Mouse (Mus musculus): ENCODE measurements around the gene Zfp791. TPM values are rescaled to one million over a fixed set of nuclear protein-coding genes. Genes with fewer than 3 reads are reported as not detected.
"Not testable (repeated sequence)": the region's sequence is repeated elsewhere in the genome, so short reads cannot be mapped to it uniquely, and the experiment has no call there.

Zfp791 gene
- 3.1 and 3.4 TPM in 2 replicates for polyA plus RNA-seq (2015; fragmentation: Nextera tagmentation; extraction: Ambion mirVana)

- Histone ChIP-seq H3K4me2 (no peak within 1 kb of the TSS), H3K27me3 (0 out of 2 replicates have a peak, but pooled peaks cover 2% of the 10 kb centered on the region), H3K4me1 (replicated peaks) (peaks cover 7% of the 10 kb centered on the region), H3K9ac (no peak within 1 kb of the TSS), H3K9me3 (no peaks in the 10 kb centered on the region), H3K4me3 (no peak within 1 kb of the TSS), H3K36me3 (no peaks in the 10 kb centered on the region), H3K27ac (no peak within 1 kb of the TSS)
- WGBS = 86% methylated on average over 3 of the region's 3 CpGs
- ATAC-seq (ENCODE audit: low FRiP score) = no peak
Measured at GRCm38 (mm10) chr8:85122995-85123394, at the start of gene Zfp791. Zfp791 (minus strand) TSS chr8:85123095.

GRCm38 (mm10) chr8:85171291-85171690 lies 48.4 kb upstream of the Zfp791 start:
- Histone ChIP-seq H3K36me3 (no peaks in the 10 kb centered on the region), H3K4me1 (replicated peaks) (no peaks in the 10 kb centered on the region), H3K9me3 (peaks cover 2% of the 10 kb centered on the region; the same call in 1 of the 2 replicates), H3K27me3 (no peaks in the 10 kb centered on the region), H3K27ac (no peak overlapping the region), H3K4me2 (no peak overlapping the region), H3K4me3 (no peak overlapping the region), H3K9ac (no peak overlapping the region)
- ATAC-seq (ENCODE audit: low FRiP score) = no peak
- 30% methylated on average over 14 of the region's 14 CpGs for WGBS

- Histone ChIP-seq H3K4me1 (replicated peaks) (no peaks in the 10 kb centered on the region), H3K27me3 (no peaks in the 10 kb centered on the region), H3K9ac (no peak within 1 kb of the TSS), H3K9me3 (peaks cover 39% of the 10 kb centered on the region), H3K4me2 (no peak within 1 kb of the TSS), H3K27ac (no peak within 1 kb of the TSS), H3K4me3 (no peak within 1 kb of the TSS), H3K36me3 (no peaks in the 10 kb centered on the region)
- no peak for ATAC-seq (ENCODE audit: low FRiP score)
- WGBS = 94% methylated on average over 3 of the region's 3 CpGs
Measured at GRCm38 (mm10) chr8:85151624-85152023, 28.7 kb upstream of the Zfp791 start, which contains the start of gene Cks1brt. Cks1brt (plus strand) TSS chr8:85151924.

GRCm38 (mm10) chr8:85142516-85142915 lies 19.6 kb upstream of the Zfp791 start:
- Histone ChIP-seq H3K36me3 (no peaks in the 10 kb centered on the region), H3K27me3 (no peaks in the 10 kb centered on the region), H3K9ac (no peak overlapping the region), H3K9me3 (peaks cover 10% of the 10 kb centered on the region; the same call in 1 of the 2 replicates), H3K4me1 (replicated peaks) (no peaks in the 10 kb centered on the region), H3K27ac (no peak overlapping the region), H3K4me3 (no peak overlapping the region), H3K4me2 (no peak overlapping the region)
- 95% methylated on average over 4 of the region's 4 CpGs for WGBS
- ATAC-seq (ENCODE audit: low FRiP score) = no peak

GRCm38 (mm10) chr8:85135690-85136089 lies 12.8 kb upstream of the Zfp791 start:
- H3K27me3 ChIP-seq = peaks cover 11% of the 10 kb centered on the region
- not testable (repeated sequence) for H3K36me3 ChIP-seq; H3K4me2 ChIP-seq; H3K9ac ChIP-seq; ATAC-seq (ENCODE audit: low FRiP score); H3K9me3 ChIP-seq; H3K4me1 ChIP-seq (replicated peaks); H3K27ac ChIP-seq; H3K4me3 ChIP-seq
- 94% methylated on average over 2 of the region's 2 CpGs for WGBS

- H3K36me3 ChIP-seq = no peaks in the 10 kb centered on the region
Measured at GRCm38 (mm10) chr8:85132335-85132734, 9.4 kb upstream of the Zfp791 start.

GRCm38 (mm10) chr8:85123691-85124090 lies 796 bp upstream of the Zfp791 start:
- H3K4me1 ChIP-seq (replicated peaks) = peaks cover 5% of the 10 kb centered on the region
- no peaks in the 10 kb centered on the region for H3K36me3 ChIP-seq
- no peak overlapping the region for H3K4me3 ChIP-seq
- 0 out of 2 replicates have a peak, but pooled peaks cover 2% of the 10 kb centered on the region for H3K27me3 ChIP-seq
- no peak for ATAC-seq (ENCODE audit: low FRiP score)
- 91% methylated on average over 8 of the region's 8 CpGs for WGBS
- no peaks in the 10 kb centered on the region for H3K9me3 ChIP-seq
- no peak overlapping the region for H3K9ac ChIP-seq
- H3K27ac ChIP-seq = no peak overlapping the region
- H3K4me2 ChIP-seq = no peak overlapping the region

More at GRCm38 (mm10) chr8:85132335-85132734, 9.4 kb upstream of the Zfp791 start:
- H3K27ac ChIP-seq = no peak overlapping the region
- H3K27me3 ChIP-seq = peaks cover 11% of the 10 kb centered on the region
- H3K4me3 ChIP-seq = no peak overlapping the region
- WGBS = 92% methylated on average over 1 of the region's 1 CpGs
- ATAC-seq (ENCODE audit: low FRiP score) = no peak
- H3K9ac ChIP-seq = no peak overlapping the region
- no peaks in the 10 kb centered on the region for H3K9me3 ChIP-seq
- no peaks in the 10 kb centered on the region for H3K4me1 ChIP-seq (replicated peaks)
- no peak overlapping the region for H3K4me2 ChIP-seq

- not testable (repeated sequence) for H3K27ac ChIP-seq; H3K4me2 ChIP-seq; H3K27me3 ChIP-seq; ATAC-seq (ENCODE audit: low FRiP score); H3K4me3 ChIP-seq; H3K9ac ChIP-seq; H3K9me3 ChIP-seq; H3K36me3 ChIP-seq; H3K4me1 ChIP-seq (replicated peaks)
- 77% methylated on average over 5 of the region's 5 CpGs for WGBS
Measured at GRCm38 (mm10) chr8:85120251-85120650, 2.6 kb downstream of the Zfp791 start.

GRCm38 (mm10) chr8:85119052-85119981 lies 3.6 kb downstream of the Zfp791 start:
- peak; percentile 91 for ATAC-seq (ENCODE audit: low FRiP score)
- Histone ChIP-seq H3K27ac (peak overlapping the region; percentile 72), H3K4me3 (peak overlapping the region; percentile 64), H3K36me3 (no peaks in the 10 kb centered on the region; the same call in 1 of the 2 replicates), H3K27me3 (0 out of 2 replicates have a peak, but pooled peaks cover 2% of the 10 kb centered on the region), H3K4me2 (peak overlapping the region; percentile 74), H3K4me1 (replicated peaks) (peaks cover 7% of the 10 kb centered on the region), H3K9me3 (no peaks in the 10 kb centered on the region), H3K9ac (peak overlapping the region; percentile 82)
- 8% methylated on average over 37 of the region's 37 CpGs for WGBS

GRCm38 (mm10) chr8:85116984-85117383 lies 5.9 kb downstream of the Zfp791 start:
- ATAC-seq (ENCODE audit: low FRiP score) = no peak
- H3K9ac ChIP-seq = no peak overlapping the region
- H3K4me3 ChIP-seq = no peak overlapping the region
- peaks cover 7% of the 10 kb centered on the region for H3K4me1 ChIP-seq (replicated peaks)
- H3K27ac ChIP-seq = no peak overlapping the region
- H3K4me2 ChIP-seq = no peak overlapping the region
- no peaks in the 10 kb centered on the region for H3K27me3 ChIP-seq
- no peaks in the 10 kb centered on the region for H3K9me3 ChIP-seq
- H3K36me3 ChIP-seq = peaks cover 4% of the 10 kb centered on the region
- WGBS = 93% methylated on average over 7 of the region's 7 CpGs

- no peak overlapping the region for H3K4me2 ChIP-seq
- no peaks in the 10 kb centered on the region for H3K27me3 ChIP-seq
- peaks cover 7% of the 10 kb centered on the region for H3K4me1 ChIP-seq (replicated peaks)
- ATAC-seq (ENCODE audit: low FRiP score) = no peak
- no peak overlapping the region for H3K9ac ChIP-seq
- no peaks in the 10 kb centered on the region for H3K9me3 ChIP-seq
- no peak overlapping the region for H3K27ac ChIP-seq
- 73% methylated on average over 4 of the region's 4 CpGs for WGBS
- peaks cover 19% of the 10 kb centered on the region for H3K36me3 ChIP-seq
- no peak overlapping the region for H3K4me3 ChIP-seq
Measured at GRCm38 (mm10) chr8:85115501-85115900, 7.4 kb downstream of the Zfp791 start.

- H3K4me1 ChIP-seq (replicated peaks) = no peaks in the 10 kb centered on the region
- H3K36me3 ChIP-seq = peaks cover 37% of the 10 kb centered on the region
- H3K9ac ChIP-seq = no peak overlapping the region
- H3K4me2 ChIP-seq = no peak overlapping the region
- 97% methylated on average over 10 of the region's 10 CpGs for WGBS
- no peak overlapping the region for H3K27ac ChIP-seq
- no peak for ATAC-seq (ENCODE audit: low FRiP score)
- H3K27me3 ChIP-seq = no peaks in the 10 kb centered on the region
- H3K9me3 ChIP-seq = no peaks in the 10 kb centered on the region
- no peak overlapping the region for H3K4me3 ChIP-seq
Measured at GRCm38 (mm10) chr8:85113241-85113640, 9.7 kb downstream of the Zfp791 start.

All from hindbrain, embryonic 13.5 days (tissue).